Mouse (Mus musculus) liver (tissue): ENCODE data around the gene Olfr749.
"Not testable (repeated sequence)": the region's sequence is repeated elsewhere in the genome, so short reads cannot be mapped to it uniquely, and the experiment has no call there.

Source experiments
- DNase-seq: peaks from one replicate; pipeline ENCODE4 v3.0.0-alpha.2; 2020; ENCODE audit warnings: mixed read lengths

Olfr749 gene

DNA sequence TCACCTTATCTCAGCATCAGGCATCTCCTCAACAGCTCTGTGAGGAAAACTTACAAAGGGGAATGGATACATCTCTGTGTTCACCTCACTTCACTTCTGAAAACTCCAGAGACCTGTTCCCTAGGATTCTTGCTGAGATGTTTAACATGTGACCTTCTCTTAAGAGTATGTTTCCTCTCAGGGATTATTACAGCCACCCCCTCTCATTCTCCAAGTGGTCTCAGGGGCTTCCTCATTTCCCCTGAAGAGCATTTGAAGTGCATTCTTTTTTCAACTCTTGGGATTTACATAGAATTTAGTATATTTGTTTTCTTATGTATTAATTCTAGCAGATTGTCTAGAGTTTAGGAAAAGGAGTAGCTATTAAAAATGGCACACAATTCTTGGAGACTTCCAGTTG lies at the start of gene Olfr749:
Gene Olfr749 (minus strand): TSS at position 101 of the 400 bp plus-strand sequence.
- no peak for DNase-seq

DNA sequence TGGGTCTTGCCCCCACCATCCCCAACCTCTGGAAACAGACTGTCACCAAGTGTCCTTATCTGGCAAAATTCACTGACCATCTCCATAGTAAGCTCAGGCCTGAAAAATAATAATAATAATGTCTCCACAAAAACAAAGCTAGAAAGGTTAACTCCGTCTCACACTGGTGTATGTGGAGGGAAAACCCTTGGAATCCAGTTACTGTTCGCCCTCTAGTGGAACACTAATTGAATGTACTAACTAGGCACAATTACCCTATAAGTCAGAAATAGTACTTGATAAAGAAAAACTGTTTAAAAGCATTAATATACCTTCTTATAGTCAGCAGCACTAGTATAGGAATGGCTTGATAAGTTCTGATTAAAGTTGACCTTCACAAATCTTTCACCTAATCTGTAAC lies 43.3 kb upstream of the Olfr749 start:
- no peak for DNase-seq

DNA sequence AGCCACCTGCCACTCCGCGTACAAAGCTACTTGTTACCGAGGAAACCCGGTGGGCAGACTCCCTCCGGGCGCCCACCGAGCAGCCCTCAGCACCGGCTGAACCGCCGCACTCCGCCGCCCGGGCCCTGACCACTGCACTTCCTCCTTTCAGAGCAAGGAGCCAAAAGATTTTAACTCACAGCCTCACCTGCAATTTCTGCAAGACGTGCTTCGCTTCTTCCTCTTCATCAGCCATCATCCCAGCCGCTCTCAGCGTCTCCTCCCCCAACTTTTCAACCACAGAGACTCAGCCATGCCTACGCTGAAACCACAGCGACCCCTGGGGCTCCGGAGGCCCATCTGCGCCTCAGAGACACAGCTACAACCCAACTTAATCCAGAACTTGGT lies 40.4 kb upstream of the Olfr749 start, which contains the start of gene Ttc5:
Gene Ttc5 (minus strand): TSS at position 269 of the 387 bp plus-strand sequence.
- DNase-seq = peak; percentile 89

DNA sequence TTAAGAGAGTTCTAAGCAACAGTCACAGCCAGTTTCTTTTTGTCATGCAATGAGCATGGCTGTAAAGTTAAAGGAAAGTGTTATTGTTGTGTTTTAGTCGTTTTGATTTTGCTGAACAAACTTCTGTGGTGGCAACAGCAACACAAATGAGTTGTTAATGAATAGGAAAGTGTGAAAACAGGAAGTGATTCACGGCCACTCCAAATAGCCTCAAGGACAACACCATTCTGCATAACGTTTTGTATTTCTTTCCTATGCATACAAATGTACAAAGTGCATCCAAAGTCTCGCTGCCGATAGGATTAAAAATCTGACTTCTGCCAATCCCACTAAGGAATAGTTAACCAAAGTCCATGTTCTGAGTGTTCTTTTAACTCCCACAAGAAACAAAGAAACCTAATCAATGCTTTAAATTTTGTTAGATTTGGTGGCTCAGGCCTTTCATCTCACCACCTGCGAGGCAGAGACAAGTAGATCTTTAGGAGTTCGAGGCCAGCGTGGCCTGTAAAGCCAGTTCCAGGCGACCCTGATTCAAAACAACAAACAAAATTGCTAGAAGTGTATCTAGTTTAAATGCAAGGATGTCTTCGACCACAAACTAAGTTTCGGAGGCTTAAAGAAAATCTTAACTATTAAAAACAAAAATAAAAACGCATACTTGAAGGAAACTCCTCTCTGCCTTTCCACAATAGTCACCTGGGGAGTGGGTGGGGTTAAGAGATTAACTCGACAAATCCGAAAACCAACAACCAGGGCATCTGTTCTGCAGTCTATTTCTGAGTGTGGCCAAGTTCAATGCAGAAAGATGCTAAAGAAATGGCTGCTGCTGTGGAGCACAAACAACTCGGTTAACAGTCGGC lies 39.7 kb upstream of the Olfr749 start:
- DNase-seq = no peak

DNA sequence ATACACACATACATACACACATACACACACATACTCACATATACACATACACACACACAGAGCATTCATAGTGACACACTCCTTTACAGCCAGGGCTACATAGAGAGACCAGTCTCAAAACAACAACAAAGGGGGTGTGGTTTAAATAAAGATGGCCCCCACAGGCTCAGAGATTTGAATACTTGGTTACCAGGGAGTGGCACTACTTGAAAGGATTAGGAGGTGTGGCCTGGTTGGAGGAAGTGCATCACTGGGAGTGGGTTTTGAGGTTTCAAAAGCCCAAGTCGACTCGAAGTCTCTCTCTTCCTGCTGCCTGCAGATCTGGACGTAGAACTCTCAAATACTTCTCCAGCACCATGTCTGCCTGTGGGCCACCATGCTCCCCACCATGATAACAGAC lies 37.3 kb upstream of the Olfr749 start:
- DNase-seq = no peak

- no peak for DNase-seq
Measured at GRCm38 (mm10) chr14:50771342-50771741, 26.4 kb upstream of the Olfr749 start.

GRCm38 (mm10) chr14:50765736-50766135 lies 20.8 kb upstream of the Olfr749 start:
- no peak for DNase-seq

- DNase-seq = no peak
Measured at GRCm38 (mm10) chr14:50758416-50759085, 13.7 kb upstream of the Olfr749 start.

DNA sequence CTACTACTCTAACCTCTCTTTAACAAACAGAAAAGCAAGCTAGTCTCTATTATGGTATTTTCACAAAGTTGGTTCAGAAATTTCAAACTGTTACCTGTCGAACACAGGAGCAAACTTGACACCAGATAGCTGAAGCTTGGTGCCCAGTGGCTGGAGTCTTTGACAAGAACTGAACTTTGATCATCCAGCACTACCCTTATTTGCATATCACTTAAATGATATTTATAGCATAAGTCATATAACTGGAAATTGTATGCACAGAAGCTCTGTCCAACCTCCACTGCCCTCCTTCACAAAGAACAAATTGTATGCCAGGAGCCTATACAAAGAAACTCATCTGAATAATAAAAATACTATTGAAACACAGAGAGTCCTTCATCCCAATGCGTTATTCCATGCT lies 3.3 kb downstream of the Olfr749 start:
- DNase-seq = no peak

DNA sequence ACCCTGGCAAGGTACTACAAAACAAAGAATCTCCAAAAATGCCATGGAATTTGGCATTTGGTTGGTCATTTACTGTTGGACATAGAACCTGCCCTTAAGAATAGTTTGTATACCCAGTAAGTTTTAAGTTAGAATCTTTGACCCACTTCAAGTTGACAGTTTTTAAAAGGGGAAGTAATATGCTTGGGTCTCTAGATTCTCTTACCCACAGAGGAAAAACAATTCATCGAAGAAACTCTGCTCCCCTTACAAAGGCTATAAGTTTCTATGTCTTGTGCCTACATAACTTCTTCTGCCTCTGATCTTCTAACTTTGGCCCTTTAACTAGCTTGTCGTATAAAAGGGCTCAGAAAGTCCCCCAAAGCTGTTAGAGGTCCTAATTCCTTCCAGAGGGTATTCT lies 4.6 kb downstream of the Olfr749 start:
- no peak for DNase-seq

DNA sequence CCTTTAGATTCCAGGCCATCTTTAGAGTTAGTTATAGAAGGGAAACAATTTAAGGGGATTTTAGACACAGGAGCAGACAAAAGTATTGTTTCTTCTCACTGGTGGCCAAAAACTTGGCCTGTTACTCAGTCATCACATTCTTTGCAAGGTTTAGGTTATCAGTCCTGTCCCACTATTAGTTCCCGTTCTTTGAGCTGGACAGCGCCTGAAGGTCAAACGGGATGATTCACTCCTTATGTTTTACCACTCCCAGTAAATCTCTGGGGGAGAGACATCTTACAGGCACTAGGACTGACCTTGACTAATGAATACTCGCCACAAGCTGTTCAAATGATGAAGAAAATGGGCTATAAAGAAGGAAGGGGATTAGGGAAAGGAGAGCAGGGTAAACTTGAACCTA lies 22.5 kb downstream of the Olfr749 start:
- not testable (repeated sequence) for DNase-seq

DNA sequence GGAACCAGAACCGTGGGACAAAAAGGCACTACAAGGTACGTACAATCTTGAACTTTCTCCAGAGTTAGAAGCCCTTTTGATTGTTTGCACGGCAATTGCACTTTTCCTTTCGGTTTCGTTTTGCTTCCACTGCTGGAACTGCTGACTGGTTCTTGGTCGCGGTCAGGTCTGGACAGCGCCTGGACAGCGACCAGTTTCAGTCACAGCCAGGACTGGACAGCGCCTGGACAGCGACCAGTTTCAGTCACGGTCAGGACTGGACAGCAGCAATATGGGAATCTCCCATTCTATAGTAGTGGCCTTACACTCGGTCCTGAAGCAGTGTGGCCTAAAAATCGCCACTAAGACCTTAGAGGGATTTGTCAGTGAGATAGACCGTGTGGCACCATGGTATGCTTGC lies 25.0 kb downstream of the Olfr749 start:
- DNase-seq = not testable (repeated sequence)

- no peak for DNase-seq
Measured at GRCm38 (mm10) chr14:50707073-50707472, 37.8 kb downstream of the Olfr749 start, which contains the start of gene Olfr748. TSS of gene Olfr748 (plus strand) at chr14:50707373.

GRCm38 (mm10) chr14:50693106-50693505 lies 51.8 kb downstream of the Olfr749 start, which contains the start of gene Olfr747:
TSS of gene Olfr747 (minus strand) at chr14:50693206.
- DNase-seq = no peak
